Mouse (Mus musculus) lung, adult 2 months (tissue): ENCODE data around the gene Rassf10. TPM values are rescaled to one million over a fixed set of nuclear protein-coding genes. Genes with fewer than 3 reads are reported as not detected.
A peak's percentile ranks its signal among the peaks of the same experiment; 100 is the strongest.
"Not testable (repeated sequence)": the region's sequence is repeated elsewhere in the genome, so short reads cannot be mapped to it uniquely, and the experiment has no call there.

Source experiments
- DNase-seq: peaks from one replicate; pipeline ENCODE4 v3.0.0; 2022
- H3K4me1 ChIP-seq: fragments of 200-500 bp; 2 replicates; pipeline ENCODE4 v1.6.1; 2011; ENCODE audit warnings: low read length; ENCODE audit not compliant: control insufficient read depth, insufficient read depth
- H3K4me3 ChIP-seq: fragments of 200-500 bp; replicated peaks from 2 replicates; pipeline ENCODE3; 2011; ENCODE audit warnings: low read depth, mild to moderate bottlenecking, control low read depth, low read length; ENCODE audit errors: extremely low read depth
- CTCF ChIP-seq: fragments of 200-500 bp; IDR thresholded peaks from 2 replicates; pipeline ENCODE4 v1.5.1; 2011; ENCODE audit warnings: mild to moderate bottlenecking, low read length, control low read depth; ENCODE audit not compliant: insufficient read depth
- POLR2A ChIP-seq: fragments of 200-500 bp; IDR thresholded peaks from 2 replicates; pipeline ENCODE4 v1.6.1; 2011; ENCODE audit warnings: low read depth, mild to moderate bottlenecking, control low read depth, low read length, borderline replicate concordance; ENCODE audit errors: extremely low read depth
- WGBS: fragments of 180-500 bp; shearing (Covaris S2); methylation state at CpG from one replicate; pipeline ENCODE4 v1.1.7; 2018; 5-methylcytosine and 5-hydroxymethylcytosine counted together
- polyA plus RNA-seq: library from polyadenylated mRNA; depleted of rRNA; stranded (reverse); fragments of >200 nt; gene quantifications from 2 replicates; pipeline ENCODE4 v1.2.3, GENCODE M21; 2012

Rassf10 gene
- polyA plus RNA-seq, 1 experiment = 2.2 TPM

DNA sequence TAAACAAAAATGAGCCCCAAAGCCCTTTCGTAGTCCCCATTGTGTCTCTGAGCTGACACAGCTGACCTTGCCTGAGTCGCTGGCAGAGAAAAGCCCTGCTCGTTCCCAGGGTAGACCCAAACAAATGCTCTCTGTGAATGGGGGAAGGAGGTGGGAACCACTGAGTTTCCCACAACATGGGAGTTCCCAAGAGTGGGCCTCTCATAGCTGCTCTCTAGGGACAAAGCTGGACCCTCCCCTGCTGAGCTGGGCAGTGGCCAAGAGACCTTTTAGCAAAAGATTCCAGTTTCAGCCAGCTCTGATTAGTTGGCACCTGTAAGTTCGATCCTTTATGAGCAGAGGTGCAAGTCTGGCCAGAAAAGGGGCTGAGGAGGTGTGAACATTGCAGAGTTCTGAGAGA lies 31.0 kb upstream of the Rassf10 start:
- Histone ChIP-seq H3K4me1 (no peaks in the 10 kb centered on the region), H3K4me3 (no peak overlapping the region)
- DNase-seq = no peak
- 52% methylated on average over 4 of the region's 4 CpGs for WGBS
- TF ChIP-seq CTCF (no peak), POLR2A (no peak)

DNA sequence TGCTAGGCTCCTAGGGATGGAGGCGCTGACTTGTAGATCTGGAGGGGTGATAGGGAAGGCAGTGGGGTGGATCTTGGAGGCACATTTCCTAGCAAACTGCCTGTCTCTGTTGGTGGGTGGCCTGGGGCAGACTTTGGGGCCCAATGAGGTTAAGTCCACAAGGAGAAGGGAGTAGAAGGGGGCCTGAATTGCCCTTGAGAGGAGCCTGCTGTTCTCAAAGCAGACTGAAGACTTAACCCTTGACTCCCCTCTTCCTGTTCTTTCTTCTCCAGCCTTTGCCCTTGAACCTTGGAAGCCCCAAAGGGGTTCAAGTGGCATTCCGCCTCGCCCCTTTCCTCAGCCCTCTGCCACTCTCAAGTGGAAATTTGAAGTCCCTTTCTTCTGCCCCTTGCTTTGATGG lies 30.1 kb upstream of the Rassf10 start:
- Histone ChIP-seq H3K4me1 (no peaks in the 10 kb centered on the region), H3K4me3 (no peak overlapping the region)
- DNase-seq = no peak
- 75% methylated on average over 3 of the region's 3 CpGs for WGBS
- no peak for TF ChIP-seq POLR2A
- TF ChIP-seq CTCF = no peak

DNA sequence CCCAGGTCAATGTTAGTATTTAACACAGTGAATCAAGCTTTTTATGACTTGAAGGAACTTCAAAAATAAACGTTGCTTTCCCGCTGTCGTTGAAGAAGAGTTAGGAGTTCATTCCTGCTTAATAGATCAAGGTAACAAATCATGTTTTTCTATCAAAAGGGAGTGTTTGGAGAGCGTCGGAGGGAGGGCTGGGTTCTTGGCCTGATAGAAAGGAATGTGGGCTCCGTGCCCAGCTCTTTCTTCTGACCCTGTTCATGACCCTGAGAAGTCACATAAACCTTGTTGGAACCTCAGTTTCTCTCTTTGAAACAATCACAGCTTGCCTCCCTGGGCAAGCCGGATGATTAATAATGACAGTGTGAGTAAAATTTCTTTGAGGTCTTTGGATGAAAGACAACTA lies 23.1 kb upstream of the Rassf10 start:
- WGBS = 17% methylated on average over 7 of the region's 7 CpGs
- H3K4me3 ChIP-seq = no peak overlapping the region
- H3K4me1 ChIP-seq = no peaks in the 10 kb centered on the region
- no peak for DNase-seq
- no peak for TF ChIP-seq CTCF
- TF ChIP-seq POLR2A = no peak

DNA sequence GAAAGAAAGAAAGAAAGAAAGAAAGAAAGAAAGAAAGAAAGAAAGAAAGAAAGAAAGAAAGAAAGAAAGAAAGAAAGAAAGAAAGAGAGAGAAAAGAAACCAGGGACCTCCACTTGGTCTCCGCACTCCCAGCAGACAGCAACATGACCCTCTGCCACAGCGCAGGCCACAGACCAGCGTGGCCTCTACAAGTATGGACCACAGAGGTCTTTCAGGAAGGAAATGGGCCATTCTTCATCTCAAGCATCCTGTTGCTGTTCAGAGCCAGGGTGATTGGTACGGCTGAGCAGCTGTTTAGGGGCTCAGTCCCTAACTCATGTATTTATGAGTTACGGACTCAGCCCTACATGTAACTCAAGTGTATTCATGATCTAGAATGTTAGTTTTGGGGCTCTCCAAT lies 17.9 kb upstream of the Rassf10 start:
- not testable (repeated sequence) for DNase-seq, H3K4me1 ChIP-seq, H3K4me3 ChIP-seq
- 52% methylated on average over 5 of the region's 5 CpGs for WGBS

DNA sequence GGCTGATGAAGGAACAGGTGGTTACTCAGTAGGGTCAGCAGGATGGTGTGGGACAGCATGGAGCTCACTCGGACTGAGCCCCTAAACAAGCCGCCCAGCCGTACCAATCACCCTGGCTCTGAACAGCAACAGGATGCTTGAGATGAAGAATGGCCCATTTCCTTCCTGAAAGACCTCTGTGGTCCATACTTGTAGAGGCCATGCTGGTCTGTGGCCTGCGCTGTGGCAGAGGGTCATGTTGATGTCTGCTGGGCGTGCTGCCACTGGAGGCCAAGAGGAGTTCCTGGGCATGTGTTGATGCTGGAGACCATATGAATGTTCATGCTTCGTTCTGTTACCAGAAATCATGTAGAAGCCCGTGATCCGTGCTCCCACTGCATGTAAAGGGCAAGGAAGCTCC lies 16.7 kb upstream of the Rassf10 start:
- H3K4me1 ChIP-seq = no peaks in the 10 kb centered on the region
- no peak for DNase-seq
- no peak overlapping the region for H3K4me3 ChIP-seq
- WGBS = 64% methylated on average over 8 of the region's 8 CpGs
- TF ChIP-seq POLR2A (no peak), CTCF (no peak)

DNA sequence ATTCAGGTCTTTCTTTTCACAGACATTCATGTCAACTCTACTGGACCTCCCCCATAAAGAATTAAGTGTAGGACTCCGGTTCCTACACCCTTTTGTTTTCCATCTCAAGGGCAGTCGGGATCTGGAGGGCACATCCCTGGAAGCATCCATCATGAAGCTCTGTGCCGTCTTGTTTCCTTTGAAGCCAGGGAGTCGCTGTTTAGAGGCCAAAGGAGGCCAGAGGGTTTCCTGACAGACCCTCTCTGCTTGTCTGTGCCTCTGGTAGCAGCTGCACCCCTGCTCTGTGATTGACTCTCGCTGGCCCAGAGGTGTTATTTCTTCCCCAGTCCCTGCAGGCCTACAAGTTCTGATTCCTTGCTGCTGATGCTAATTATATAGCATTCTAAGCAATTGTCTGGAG lies 14.8 kb upstream of the Rassf10 start:
- Histone ChIP-seq H3K4me1 (no peaks in the 10 kb centered on the region), H3K4me3 (no peak overlapping the region)
- 46% methylated on average over 5 of the region's 5 CpGs for WGBS
- TF ChIP-seq POLR2A = no peak
- TF ChIP-seq CTCF = no peak
- DNase-seq = no peak

DNA sequence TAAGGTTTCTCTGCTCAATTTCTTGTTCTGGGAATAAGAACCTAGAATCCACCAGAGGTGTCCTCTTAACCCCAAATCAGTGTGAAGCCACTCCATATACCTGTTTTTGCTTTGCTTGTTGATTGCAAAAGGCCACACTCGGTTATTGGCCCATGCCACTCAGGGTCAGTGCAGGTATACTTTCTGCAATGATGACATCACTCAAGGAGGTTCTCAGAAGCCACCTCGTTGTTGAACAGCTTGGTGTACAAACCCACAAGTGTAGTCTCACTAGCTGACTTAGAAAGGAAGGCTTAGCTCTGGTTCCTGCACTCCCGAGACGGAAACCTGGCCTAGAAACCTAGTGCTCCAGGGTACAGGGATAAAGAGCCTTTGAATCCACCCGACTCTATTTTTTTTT lies 11.2 kb upstream of the Rassf10 start:
- Histone ChIP-seq H3K4me1 (no peaks in the 10 kb centered on the region), H3K4me3 (no peak overlapping the region)
- 52% methylated on average over 5 of the region's 5 CpGs for WGBS
- no peak for DNase-seq
- TF ChIP-seq POLR2A (no peak), CTCF (no peak)

DNA sequence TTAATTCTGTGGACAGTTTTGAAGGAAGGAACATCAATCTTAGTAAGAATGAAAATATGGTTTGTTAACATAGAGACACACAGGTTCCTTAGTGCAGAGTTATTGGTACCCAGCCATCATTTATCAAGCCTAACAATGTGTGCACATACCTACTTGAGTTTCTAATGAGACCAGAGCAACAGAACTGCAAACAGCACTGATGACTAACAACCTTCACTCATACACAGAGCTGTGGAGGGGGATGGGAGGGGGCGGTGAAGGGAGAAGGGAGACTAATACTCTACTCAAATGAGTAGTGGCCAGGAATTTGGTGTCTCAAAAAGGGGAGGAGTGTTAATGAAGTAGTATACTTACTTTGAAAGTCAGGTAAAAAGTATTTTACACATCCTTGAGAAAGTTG lies 10.7 kb upstream of the Rassf10 start:
- WGBS = 75% methylated on average over 1 of the region's 1 CpGs
- no peaks in the 10 kb centered on the region for H3K4me1 ChIP-seq
- no peak for DNase-seq
- TF ChIP-seq CTCF = no peak
- TF ChIP-seq POLR2A = no peak
- H3K4me3 ChIP-seq = no peak overlapping the region

DNA sequence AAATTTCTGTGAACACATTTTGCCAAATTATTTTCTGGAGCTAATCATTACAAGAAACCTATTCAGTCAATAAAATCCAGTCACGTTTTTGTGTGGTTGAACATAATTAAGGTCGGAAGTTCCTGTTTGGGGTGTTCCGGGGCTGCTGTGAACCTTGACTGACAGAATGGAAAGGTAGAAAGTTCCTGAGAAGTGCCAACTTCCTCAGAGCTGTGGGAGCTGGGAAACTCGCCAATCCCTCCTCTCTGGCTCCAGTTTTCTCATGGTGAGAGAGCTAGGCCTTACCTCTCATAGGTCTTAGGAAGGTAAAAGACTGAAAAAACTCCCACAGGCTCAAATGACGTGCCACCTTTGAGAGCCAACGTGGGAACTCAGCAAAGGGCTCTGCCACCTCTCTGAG lies 7.1 kb upstream of the Rassf10 start:
- H3K4me3 ChIP-seq = no peak overlapping the region
- DNase-seq = no peak
- 28% methylated on average over 6 of the region's 6 CpGs for WGBS
- no peaks in the 10 kb centered on the region for H3K4me1 ChIP-seq
- TF ChIP-seq POLR2A (no peak), CTCF (no peak)

DNA sequence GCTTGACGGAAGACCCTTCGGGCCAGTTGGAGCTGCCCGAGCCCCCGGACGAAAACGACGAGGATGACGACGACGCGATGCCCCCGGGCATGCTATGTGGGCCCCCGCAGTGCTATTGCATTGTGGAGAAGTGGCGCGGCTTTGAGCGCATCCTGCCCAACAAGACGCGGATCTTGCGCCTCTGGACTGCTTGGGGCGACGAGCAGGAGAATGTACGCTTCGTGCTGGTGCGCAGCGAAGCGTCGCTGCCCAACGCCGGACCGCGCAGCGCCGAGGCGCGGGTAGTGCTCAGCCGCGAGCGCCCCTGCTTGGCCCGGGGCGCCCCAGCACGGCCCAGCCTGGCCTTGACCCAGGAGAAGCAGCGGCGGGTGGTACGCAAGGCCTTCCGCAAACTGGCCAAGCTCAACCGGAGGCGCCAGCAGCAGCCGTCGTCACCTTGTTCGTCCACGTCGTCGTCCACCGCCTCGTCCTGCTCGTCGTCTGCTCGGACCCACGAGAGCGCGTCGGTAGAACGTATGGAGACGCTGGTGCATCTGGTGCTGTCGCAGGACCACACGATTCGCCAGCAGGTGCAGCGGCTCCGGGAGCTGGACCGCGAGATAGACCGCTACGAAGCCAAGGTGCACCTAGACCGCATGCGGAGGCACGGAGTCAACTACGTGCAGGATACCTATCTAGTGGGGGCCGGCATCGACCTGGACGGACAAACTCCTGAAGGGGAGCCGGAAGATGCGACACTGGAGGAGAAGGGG lies 765 bp downstream of the Rassf10 start:
- peak; percentile 36 for DNase-seq

DNA sequence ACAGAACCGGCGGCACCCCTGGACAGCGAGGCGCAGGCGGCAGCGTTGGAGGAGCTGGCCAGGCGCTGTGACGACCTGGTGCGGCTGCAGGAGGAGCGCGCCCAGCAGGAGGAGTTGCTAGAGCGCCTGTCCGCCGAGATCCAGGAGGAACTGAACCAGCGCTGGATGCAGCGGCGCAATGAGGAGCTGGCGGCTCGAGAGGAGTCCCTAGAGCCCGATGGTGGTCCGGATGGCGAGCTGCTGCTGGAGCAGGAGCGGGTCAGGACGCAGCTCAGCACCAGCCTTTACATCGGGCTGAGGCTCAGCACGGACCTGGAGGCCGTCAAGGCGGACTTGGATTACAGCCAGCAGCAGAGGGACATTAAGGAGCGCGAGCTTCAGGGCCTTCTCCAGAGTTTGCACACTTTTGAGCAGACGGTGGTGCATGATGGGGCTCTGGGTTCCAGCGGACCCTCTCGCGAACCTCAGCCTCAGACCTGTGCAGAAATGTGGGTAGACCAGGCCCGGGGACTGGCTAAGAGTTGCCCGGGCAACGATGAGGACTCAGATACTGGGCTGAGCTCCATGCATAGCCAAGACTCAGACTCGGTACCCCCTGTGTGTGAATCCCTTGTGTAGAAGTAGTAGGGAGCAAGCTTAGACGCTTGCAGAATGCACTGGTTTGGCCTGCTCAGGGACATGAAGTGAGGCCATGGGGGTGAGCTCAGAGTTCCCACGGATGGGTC lies 1.5 kb downstream of the Rassf10 start:
- H3K4me1 ChIP-seq = peaks cover 6% of the 10 kb centered on the region; the same call in 1 of the 2 replicates
- peak overlapping the region; percentile 20 for H3K4me3 ChIP-seq
- TF ChIP-seq POLR2A = no peak
- no peak for TF ChIP-seq CTCF
- DNase-seq = peak; percentile 45
- WGBS = 10% methylated on average over 40 of the region's 40 CpGs

More for the DNA sequence above, 765 bp downstream of the Rassf10 start:
- H3K4me1 ChIP-seq = peaks cover 6% of the 10 kb centered on the region; the same call in 1 of the 2 replicates
- TF ChIP-seq POLR2A (no peak), CTCF (no peak)
- 1% methylated on average over 82 of the region's 82 CpGs for WGBS
- H3K4me3 ChIP-seq = peak overlapping the region; percentile 40
